Mouse (Mus musculus): ENCODE results near the gene Wdr20. TPM values are rescaled to one million over a fixed set of nuclear protein-coding genes. Genes with fewer than 3 reads are reported as not detected.

The Wdr20 gene
- total RNA-seq, 2 experiments from 2014 or later, result 45.9 to 46.6 TPM

- no peak for DNase-seq (ENCODE audit: low spot score in 2 of 2)
- intact Hi-C loops (cut with DNase I), result loop anchor here (5.0 kb wide), 1 partner anchor 32 kb away; the partner anchor contains the start of gene Wdr20
These were observed 32.0 kb downstream of the Wdr20 start for GRCm38 (mm10) chr12:110769660-110770297.

GRCm38 (mm10) chr12:110770479-110771247 lies 32.9 kb downstream of the Wdr20 start:
- no peak for DNase-seq (ENCODE audit: low spot score in 2 of 2)
- intact Hi-C loops (cut with DNase I), result loop anchor here (5.0 kb wide), 1 partner anchor 33 kb away; the partner anchor contains the start of gene Wdr20

GRCm38 (mm10) chr12:110771961-110772360 lies 34.2 kb downstream of the Wdr20 start:
- intact Hi-C loops (cut with DNase I), result loop anchor here (5.0 kb wide), 1 partner anchor 35 kb away; the partner anchor contains the start of gene Wdr20
- no peak for DNase-seq (ENCODE audit: low spot score in 2 of 2)

- intact Hi-C loops (cut with DNase I), result no loop called here
- no peak for DNase-seq (ENCODE audit: low spot score in 2 of 2)
These were observed 38.1 kb downstream of the Wdr20 start for GRCm38 (mm10) chr12:110775628-110776426.

GRCm38 (mm10) chr12:110777853-110778252 lies 40.1 kb downstream of the Wdr20 start:
- no peak for DNase-seq (ENCODE audit: low spot score in 2 of 2)
- intact Hi-C loops (cut with DNase I), result no loop called here

- DNase-seq (ENCODE audit: low spot score in 2 of 2), result no peak
- intact Hi-C loops (cut with DNase I), result no loop called here
These were observed 41.6 kb downstream of the Wdr20 start for GRCm38 (mm10) chr12:110779296-110779695.

- no peak for DNase-seq (ENCODE audit: low spot score in 2 of 2)
- intact Hi-C loops (cut with DNase I), result no loop called here
These were observed 43.4 kb downstream of the Wdr20 start for GRCm38 (mm10) chr12:110781181-110781580.

- intact Hi-C loops (cut with DNase I), result no loop called here
- no peak for DNase-seq (ENCODE audit: low spot score in 2 of 2)
These were observed 44.5 kb downstream of the Wdr20 start for GRCm38 (mm10) chr12:110782278-110782677.

- intact Hi-C loops (cut with DNase I), result no loop called here
- DNase-seq (ENCODE audit: low spot score in 2 of 2), result no peak
These were observed 46.5 kb downstream of the Wdr20 start for GRCm38 (mm10) chr12:110784211-110784610.

GRCm38 (mm10) chr12:110786243-110786642 lies 48.5 kb downstream of the Wdr20 start:
- intact Hi-C loops (cut with DNase I), result no loop called here
- DNase-seq (ENCODE audit: low spot score in 2 of 2), result no peak

- DNase-seq (ENCODE audit: low spot score in 2 of 2), result no peak
- intact Hi-C loops (cut with DNase I), result no loop called here
These were observed 52.8 kb downstream of the Wdr20 start for GRCm38 (mm10) chr12:110790580-110790979.

- intact Hi-C loops (cut with DNase I), result no loop called here
- DNase-seq (ENCODE audit: low spot score in 2 of 2), result no peak
These were observed 53.3 kb downstream of the Wdr20 start for GRCm38 (mm10) chr12:110791026-110791425.

- intact Hi-C loops (cut with DNase I), result no loop called here
- no peak for DNase-seq (ENCODE audit: low spot score in 2 of 2)
These were observed 57.3 kb downstream of the Wdr20 start for GRCm38 (mm10) chr12:110795035-110795434.

GRCm38 (mm10) chr12:110796748-110797147 lies 59.0 kb downstream of the Wdr20 start:
- intact Hi-C loops (cut with DNase I), result no loop called here
- DNase-seq (ENCODE audit: low spot score in 2 of 2), result no peak

GRCm38 (mm10) chr12:110797202-110797601 lies 59.5 kb downstream of the Wdr20 start:
- DNase-seq (ENCODE audit: low spot score in 2 of 2), result no peak
- intact Hi-C loops (cut with DNase I), result no loop called here

GRCm38 (mm10) chr12:110797842-110798431 lies 60.2 kb downstream of the Wdr20 start:
- no peak for DNase-seq (ENCODE audit: low spot score in 2 of 2)
- intact Hi-C loops (cut with DNase I), result no loop called here

GRCm38 (mm10) chr12:110799226-110799625 lies 61.5 kb downstream of the Wdr20 start:
- DNase-seq (ENCODE audit: low spot score in 2 of 2), result no peak
- intact Hi-C loops (cut with DNase I), result no loop called here

- no peak for DNase-seq (ENCODE audit: low spot score in 2 of 2)
- intact Hi-C loops (cut with DNase I), result no loop called here
These were observed 64.2 kb downstream of the Wdr20 start for GRCm38 (mm10) chr12:110801876-110802464.

GRCm38 (mm10) chr12:110802674-110803297 lies 65.0 kb downstream of the Wdr20 start:
- no peak for DNase-seq (ENCODE audit: low spot score in 2 of 2)
- intact Hi-C loops (cut with DNase I), result no loop called here

All from left cerebral cortex, postnatal 36 days (tissue).